Mouse (Mus musculus) midbrain, embryonic 11.5 days (tissue): ENCODE data around the gene Nek9. TPM values are rescaled to one million over a fixed set of nuclear protein-coding genes. Genes with fewer than 3 reads are reported as not detected.
A peak's percentile ranks its signal among the peaks of the same experiment; 100 is the strongest.

Experiments
- ATAC-seq: fragments of 200-750 bp; cut with Nextera tagmentation; 2 replicates; pipeline ENCODE4 v1.8.0; 2017; ENCODE audit warnings: moderate TSS enrichment, moderate library complexity; ENCODE audit not compliant: low FRiP score
- DNase-seq: peaks from one replicate; pipeline ENCODE4 v3.0.0; 2015; ENCODE audit warnings: low spot score; ENCODE audit errors: missing footprints
- H3K27ac ChIP-seq: fragments of 300-500 bp; sonication (generic); 2 replicates; pipeline ENCODE4 v1.5.1; 2014; ENCODE audit warnings: low read depth, low read length
- H3K27me3 ChIP-seq: fragments of 300-500 bp; sonication (generic); 2 replicates; pipeline ENCODE4 v1.6.1; 2014; ENCODE audit warnings: mild to moderate bottlenecking, low read length, moderate library complexity, mixed read lengths; ENCODE audit not compliant: control insufficient read depth, insufficient read depth
- H3K36me3 ChIP-seq: fragments of 300-500 bp; sonication (generic); 2 replicates; pipeline ENCODE4 v1.6.1; 2014; ENCODE audit warnings: mild to moderate bottlenecking, low read length, moderate library complexity, mixed read lengths; ENCODE audit not compliant: control insufficient read depth, insufficient read depth
- H3K4me1 ChIP-seq: fragments of 300-500 bp; sonication (generic); 2 replicates; pipeline ENCODE4 v1.6.1; 2014; ENCODE audit warnings: low read length; ENCODE audit not compliant: control insufficient read depth, insufficient read depth
- H3K4me2 ChIP-seq: fragments of 300-500 bp; sonication (generic); 2 replicates; pipeline ENCODE4 v1.6.1; 2014; ENCODE audit warnings: mild to moderate bottlenecking, moderate library complexity
- H3K4me3 ChIP-seq: fragments of 300-500 bp; sonication (generic); 2 replicates; pipeline ENCODE4 v1.5.1; 2014; ENCODE audit warnings: low read depth, low read length
- H3K9ac ChIP-seq: fragments of 300-500 bp; sonication (generic); 2 replicates; pipeline ENCODE4 v1.6.1; 2014; ENCODE audit warnings: low read length
- H3K9me3 ChIP-seq: fragments of 300-500 bp; sonication (generic); 2 replicates; pipeline ENCODE4 v1.6.1; 2016; ENCODE audit warnings: low read length; ENCODE audit not compliant: control insufficient read depth
- WGBS: fragments of 180-500 bp; shearing (Covaris S2); extraction: QIAGEN DNeasy Blood & Tissue Kit; methylation state at CpG from one replicate; pipeline ENCODE4 v1.1.7; 2014; 5-methylcytosine and 5-hydroxymethylcytosine counted together
- polyA plus RNA-seq: library from polyadenylated mRNA; unstranded; fragments of >200 nt; fragmentation: Nextera tagmentation; extraction: Ambion mirVana; gene quantifications from 2 replicates; pipeline ENCODE4 v1.2.1, GENCODE M21; 2014

Gene Nek9
- polyA plus RNA-seq, 1 experiment from 2014 or later, result 10.6 TPM

DNA sequence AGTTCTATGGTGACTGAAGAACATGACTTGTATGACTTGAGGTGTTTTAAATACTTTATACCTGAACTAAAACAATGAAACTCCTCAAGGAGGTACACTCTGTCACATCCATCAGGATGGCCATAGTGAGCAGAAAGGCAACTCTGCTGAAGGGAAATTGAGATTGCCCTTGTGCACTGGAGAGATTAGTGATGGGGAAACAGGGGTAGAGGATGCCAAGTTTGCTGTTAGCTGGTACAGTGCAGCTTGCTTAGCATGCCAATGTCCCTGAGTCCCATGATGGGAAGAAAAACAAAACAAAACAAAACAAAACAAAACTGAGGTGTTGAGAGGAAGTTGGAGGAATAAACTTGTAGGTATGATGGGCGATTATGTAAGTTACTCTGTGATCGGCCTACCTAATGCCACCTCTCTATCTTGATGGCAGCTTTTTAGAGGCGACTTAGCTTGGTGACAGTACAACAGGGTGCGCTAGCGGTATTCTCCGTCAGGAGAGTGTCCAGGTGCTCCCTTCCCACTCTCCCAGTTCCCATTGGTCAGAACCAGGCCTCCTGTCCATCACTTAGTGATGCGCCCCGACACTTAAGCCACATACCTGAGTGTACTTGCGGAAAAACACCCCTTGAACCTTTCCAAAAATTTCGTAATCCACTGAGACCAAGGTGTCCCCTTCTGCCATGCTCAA is 59.6 kb downstream of the Nek9 start:
- H3K9ac ChIP-seq, result peak overlapping the region; percentile 80
- no peak overlapping the region for H3K27ac ChIP-seq
- no peaks in the 10 kb centered on the region for H3K27me3 ChIP-seq
- H3K36me3 ChIP-seq, result no peaks in the 10 kb centered on the region
- ATAC-seq (peak; percentile 47), DNase-seq (no peak)
- peak overlapping the region; percentile 78 for H3K4me2 ChIP-seq
- H3K4me1 ChIP-seq, result peaks cover 5% of the 10 kb centered on the region
- no peaks in the 10 kb centered on the region for H3K9me3 ChIP-seq
- WGBS, result 8% methylated on average over 10 of the region's 10 CpGs
- peak overlapping the region; percentile 67 for H3K4me3 ChIP-seq

DNA sequence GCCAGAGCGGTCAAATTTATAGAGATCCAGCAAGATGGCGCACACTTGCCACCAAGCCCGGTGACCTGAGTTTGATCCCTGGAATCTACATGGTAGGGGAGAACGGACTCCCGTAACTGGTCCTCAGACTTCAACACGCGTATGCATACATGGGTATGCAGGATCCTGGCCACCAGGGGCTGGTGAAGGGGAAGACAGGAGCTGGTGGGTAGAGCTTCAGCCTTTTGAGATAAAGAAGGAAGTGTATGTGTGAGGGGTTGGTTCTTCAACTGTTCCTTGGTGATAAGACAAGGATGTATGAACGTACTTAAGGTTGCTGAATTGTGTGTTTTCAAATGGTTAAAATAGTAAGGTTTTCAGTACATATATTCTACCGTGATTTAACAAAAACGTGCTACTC is 60.2 kb downstream of the Nek9 start:
- H3K4me2 ChIP-seq, result no peak overlapping the region
- H3K9me3 ChIP-seq, result no peaks in the 10 kb centered on the region
- no peak overlapping the region for H3K4me3 ChIP-seq
- H3K36me3 ChIP-seq, result no peaks in the 10 kb centered on the region
- ATAC-seq, result no peak
- H3K27me3 ChIP-seq, result no peaks in the 10 kb centered on the region
- WGBS, result 95% methylated on average over 10 of the region's 10 CpGs
- no peak overlapping the region for H3K9ac ChIP-seq
- H3K27ac ChIP-seq, result no peak overlapping the region
- DNase-seq, result no peak
- peaks cover 5% of the 10 kb centered on the region for H3K4me1 ChIP-seq

DNA sequence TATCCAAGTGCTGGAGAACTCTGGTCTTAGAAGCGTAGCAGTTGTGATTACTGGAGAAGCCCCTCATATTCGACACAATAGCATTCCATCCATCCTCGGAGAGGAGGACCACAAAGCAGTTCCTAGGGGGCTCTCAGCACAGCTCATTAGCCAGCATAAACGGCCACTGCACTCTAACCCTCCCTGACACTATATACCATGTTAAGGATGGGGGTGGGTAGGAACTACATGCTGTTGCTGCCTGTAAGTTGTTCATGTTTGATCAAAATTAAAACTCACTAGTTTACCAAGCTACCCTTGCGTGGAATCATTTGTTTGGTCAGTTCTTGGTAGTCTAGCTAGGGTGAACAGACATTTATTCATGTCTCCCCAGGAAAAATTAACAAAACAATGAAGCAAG is 62.9 kb downstream of the Nek9 start:
- no peaks in the 10 kb centered on the region for H3K27me3 ChIP-seq
- no peak overlapping the region for H3K27ac ChIP-seq
- no peaks in the 10 kb centered on the region for H3K9me3 ChIP-seq
- ATAC-seq, result no peak
- H3K4me3 ChIP-seq, result no peak overlapping the region
- 77% methylated on average over 5 of the region's 5 CpGs for WGBS
- no peak overlapping the region for H3K4me2 ChIP-seq
- H3K36me3 ChIP-seq, result no peaks in the 10 kb centered on the region
- no peak overlapping the region for H3K9ac ChIP-seq
- DNase-seq, result no peak
- peaks cover 5% of the 10 kb centered on the region for H3K4me1 ChIP-seq

DNA sequence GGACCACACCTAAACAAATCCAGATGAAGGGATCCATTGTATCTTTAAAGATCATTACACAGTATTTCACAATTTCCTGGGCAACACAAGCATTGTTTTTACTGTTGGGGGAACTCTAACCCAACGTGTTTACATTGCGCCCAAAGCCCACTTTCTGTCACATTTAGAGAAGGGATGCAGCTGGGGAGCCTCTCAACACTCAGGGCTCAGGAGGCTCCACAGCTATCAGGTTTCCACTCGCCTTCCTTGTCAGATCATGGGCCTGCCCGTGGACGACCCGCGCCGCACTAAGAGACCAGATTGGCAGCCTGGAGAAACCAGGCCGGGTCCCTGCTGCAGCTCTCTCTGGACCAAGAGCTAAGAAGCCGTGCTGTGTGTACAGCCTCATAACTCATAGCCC is 65.7 kb downstream of the Nek9 start:
- DNase-seq, result no peak
- H3K9ac ChIP-seq, result no peak overlapping the region
- H3K4me2 ChIP-seq, result no peak overlapping the region
- no peak for ATAC-seq
- H3K27ac ChIP-seq, result no peak overlapping the region
- WGBS, result 82% methylated on average over 10 of the region's 10 CpGs
- no peak overlapping the region for H3K4me3 ChIP-seq
- peaks cover 3% of the 10 kb centered on the region; the same call in 1 of the 2 replicates for H3K4me1 ChIP-seq
- H3K27me3 ChIP-seq, result no peaks in the 10 kb centered on the region
- H3K36me3 ChIP-seq, result no peaks in the 10 kb centered on the region
- no peaks in the 10 kb centered on the region for H3K9me3 ChIP-seq

DNA sequence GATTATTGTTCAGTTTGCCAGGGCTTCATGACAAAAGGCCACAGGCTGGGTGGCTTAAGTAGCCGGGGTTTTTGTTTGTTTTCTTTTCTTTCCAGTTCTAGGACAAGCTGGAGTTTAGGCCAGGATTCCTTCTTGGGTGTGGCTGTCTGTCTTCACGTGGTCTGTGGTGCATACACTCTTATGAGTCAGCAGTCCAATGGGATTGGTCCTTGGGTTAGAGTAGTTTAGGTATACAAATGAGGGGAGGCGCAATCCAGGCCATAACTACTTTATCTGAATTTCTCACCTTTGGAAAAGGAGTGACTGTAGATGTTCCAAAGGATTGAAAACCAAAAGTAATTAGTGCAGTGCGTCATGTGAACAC is 67.3 kb downstream of the Nek9 start:
- no peak overlapping the region for H3K9ac ChIP-seq
- no peaks in the 10 kb centered on the region for H3K27me3 ChIP-seq
- no peaks in the 10 kb centered on the region for H3K36me3 ChIP-seq
- ATAC-seq (no peak), DNase-seq (no peak)
- H3K27ac ChIP-seq, result no peak overlapping the region
- no peak overlapping the region for H3K4me2 ChIP-seq
- H3K4me1 ChIP-seq, result peaks cover 3% of the 10 kb centered on the region; the same call in 1 of the 2 replicates
- 80% methylated on average over 4 of the region's 4 CpGs for WGBS
- H3K9me3 ChIP-seq, result no peaks in the 10 kb centered on the region
- H3K4me3 ChIP-seq, result no peak overlapping the region

DNA sequence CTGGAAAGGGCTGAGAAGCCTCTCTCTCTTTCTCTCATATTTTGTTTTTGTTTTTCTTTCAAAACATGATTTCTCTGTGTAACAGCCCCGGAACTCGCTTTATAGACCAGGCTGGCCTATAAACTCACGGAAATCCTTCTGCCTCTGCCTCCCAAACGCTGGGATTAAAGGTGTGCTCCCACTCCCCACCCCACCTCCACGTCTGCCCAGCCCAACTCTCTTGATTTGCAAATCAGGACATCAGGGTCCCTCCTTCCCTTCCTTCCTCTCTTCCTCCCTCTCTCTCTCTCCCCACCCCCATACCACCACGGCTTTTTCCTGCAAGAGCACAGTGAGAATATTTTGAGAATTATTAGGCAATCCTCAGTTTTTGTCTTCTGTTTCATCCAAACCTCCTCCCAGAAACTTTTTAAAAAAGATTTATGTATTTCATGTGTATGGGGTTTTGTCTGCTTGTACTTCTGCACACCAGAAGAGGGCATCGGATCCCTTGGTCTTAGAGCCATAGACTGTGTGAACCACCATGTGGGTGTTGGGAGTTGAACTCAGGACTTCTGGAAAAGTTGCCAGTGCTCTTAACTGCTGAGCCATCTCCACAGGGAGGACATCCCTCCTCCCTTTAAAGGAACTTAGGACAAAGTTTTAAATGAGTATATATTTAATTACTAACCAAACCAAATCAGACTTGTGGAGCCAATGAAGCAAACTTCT is 67.9 kb downstream of the Nek9 start:
- Histone ChIP-seq H3K4me3 (no peak overlapping the region), H3K27ac (no peak overlapping the region), H3K4me2 (no peak overlapping the region), H3K9me3 (no peaks in the 10 kb centered on the region), H3K4me1 (peaks cover 3% of the 10 kb centered on the region; the same call in 1 of the 2 replicates), H3K27me3 (no peaks in the 10 kb centered on the region), H3K36me3 (no peaks in the 10 kb centered on the region), H3K9ac (no peak overlapping the region)
- WGBS, result 80% methylated on average over 7 of the region's 7 CpGs
- DNase-seq (no peak), ATAC-seq (no peak)

DNA sequence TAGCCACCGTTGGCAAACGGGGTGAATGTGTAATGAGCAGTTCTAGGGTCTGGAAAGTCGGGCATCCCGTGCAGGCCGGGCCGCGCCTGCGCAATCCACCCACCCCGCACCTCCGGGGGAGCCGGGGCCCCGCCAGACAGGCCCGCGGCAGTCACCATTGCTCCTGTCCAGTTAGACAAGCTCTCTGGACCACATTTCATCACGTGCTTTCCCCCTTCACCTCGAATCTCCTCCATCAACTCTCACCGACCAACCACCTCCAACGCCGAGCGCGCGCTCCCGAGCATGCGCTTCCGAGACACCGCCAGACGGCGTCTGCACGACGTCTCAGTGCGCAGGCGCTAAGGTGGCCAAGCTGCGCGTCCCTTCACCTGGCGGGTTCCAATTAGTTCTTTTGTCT is 68.8 kb downstream of the Nek9 start, which contains the start of gene Mlh3:
Gene Mlh3 (minus strand): TSS at position 281 of the 400 bp plus-strand sequence.
- Histone ChIP-seq H3K4me3 (peak within 1 kb of the TSS; percentile 52), H3K4me2 (peak within 1 kb of the TSS; percentile 50), H3K27ac (peak within 1 kb of the TSS; percentile 42), H3K9me3 (no peaks in the 10 kb centered on the region), H3K27me3 (no peaks in the 10 kb centered on the region), H3K4me1 (peaks cover 3% of the 10 kb centered on the region; the same call in 1 of the 2 replicates), H3K9ac (peak within 1 kb of the TSS; percentile 70), H3K36me3 (no peaks in the 10 kb centered on the region)
- peak; percentile 98 for DNase-seq
- WGBS, result under 1% methylated on average over 35 of the region's 35 CpGs
- peak; percentile 97 for ATAC-seq

DNA sequence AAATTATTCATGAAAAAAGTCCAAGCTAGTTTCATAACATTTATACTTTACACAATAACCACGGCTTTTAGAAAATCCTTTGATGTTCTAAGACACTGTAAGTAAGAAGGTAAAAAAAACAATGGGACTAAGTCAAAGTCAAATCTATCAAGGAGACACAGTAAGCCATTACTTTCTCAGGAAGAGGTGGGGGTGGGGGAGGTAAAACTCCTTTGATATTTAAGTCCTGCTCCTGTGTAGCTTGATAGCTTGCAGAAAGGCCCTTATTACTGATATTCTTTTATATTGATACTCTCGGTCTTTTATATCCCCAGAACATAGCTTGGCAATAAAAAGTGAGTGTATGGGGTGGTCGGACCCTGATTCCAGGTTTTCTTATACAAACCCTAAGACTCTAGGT is 69.3 kb downstream of the Nek9 start:
- H3K4me3 ChIP-seq, result peak overlapping the region; percentile 52
- H3K27ac ChIP-seq, result peak overlapping the region; percentile 42; the same call in 1 of the 2 replicates
- H3K36me3 ChIP-seq, result no peaks in the 10 kb centered on the region
- no peak for DNase-seq
- 66% methylated on average over 3 of the region's 3 CpGs for WGBS
- ATAC-seq, result no peak; the same call in 1 of the 2 replicates
- H3K4me1 ChIP-seq, result peaks cover 3% of the 10 kb centered on the region; the same call in 1 of the 2 replicates
- H3K27me3 ChIP-seq, result no peaks in the 10 kb centered on the region
- H3K9ac ChIP-seq, result peak overlapping the region; percentile 70
- peak overlapping the region; percentile 50 for H3K4me2 ChIP-seq
- H3K9me3 ChIP-seq, result no peaks in the 10 kb centered on the region

DNA sequence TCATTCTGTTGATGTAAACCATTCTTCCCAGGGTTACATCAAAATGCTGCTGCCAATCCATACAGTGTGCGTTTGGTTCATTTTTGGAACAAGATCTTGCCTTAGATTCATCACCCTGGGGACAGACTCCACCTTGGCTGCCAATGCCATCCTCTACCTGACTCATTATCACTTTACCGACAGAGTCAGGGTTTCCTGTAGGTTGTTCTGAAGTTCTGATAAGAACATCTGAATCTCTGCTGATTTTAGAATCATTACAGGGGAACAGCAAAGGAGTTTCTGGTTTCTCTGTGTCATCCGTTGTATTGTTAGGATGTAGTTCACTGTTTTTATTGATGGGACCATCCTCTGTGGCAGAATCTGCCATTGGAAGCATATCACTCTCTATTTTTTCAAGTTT is 72.9 kb downstream of the Nek9 start:
- no peak overlapping the region for H3K4me2 ChIP-seq
- peaks cover 3% of the 10 kb centered on the region; the same call in 1 of the 2 replicates for H3K4me1 ChIP-seq
- 95% methylated on average over 3 of the region's 3 CpGs for WGBS
- H3K27me3 ChIP-seq, result no peaks in the 10 kb centered on the region
- H3K4me3 ChIP-seq, result no peak overlapping the region
- no peak overlapping the region for H3K9ac ChIP-seq
- no peak for ATAC-seq
- H3K27ac ChIP-seq, result no peak overlapping the region
- no peaks in the 10 kb centered on the region for H3K36me3 ChIP-seq
- H3K9me3 ChIP-seq, result no peaks in the 10 kb centered on the region
- DNase-seq, result no peak
